Mouse (Mus musculus): Measurements from ENCODE around the gene Pam16. TPM values are rescaled to one million over a fixed set of nuclear protein-coding genes. Genes with fewer than 3 reads are reported as not detected.

The Pam16 gene
- polyA plus RNA-seq, 1 experiment from 2014 or later = 114 TPM

DNA sequence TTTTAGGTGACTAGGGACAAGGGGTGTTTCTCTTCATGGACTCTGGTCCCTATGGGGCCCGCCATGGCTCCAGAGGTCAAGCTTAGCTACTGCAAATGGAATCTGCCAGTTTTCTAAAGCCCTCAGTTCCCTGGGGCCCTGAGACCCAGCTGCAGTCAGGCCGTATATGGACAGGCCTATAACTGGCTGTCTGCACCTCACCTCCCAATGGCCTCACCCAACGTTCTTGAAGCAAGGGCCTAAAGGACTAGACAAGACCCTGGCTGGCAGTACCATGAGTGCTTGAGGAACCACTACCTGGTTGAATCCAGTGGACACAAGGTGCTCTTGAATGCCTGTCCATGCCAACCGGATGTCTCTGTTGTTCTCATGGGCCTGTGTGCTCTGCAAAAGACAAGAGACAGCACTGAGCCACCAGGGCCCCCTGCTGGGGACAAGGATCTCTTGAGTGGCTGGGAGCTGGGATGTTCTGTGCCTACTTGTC, 30.5 kb upstream of the Pam16 start:
- ATAC-seq (ENCODE audit: low FRiP score) = no peak
- no peak overlapping the region for H3K9ac ChIP-seq
- H3K27ac ChIP-seq = 0 out of 2 replicates have a peak overlapping the region, but pooled peaks have one; percentile 9
- H3K36me3 ChIP-seq (replicated peaks) = peaks cover 15% of the 10 kb centered on the region
- no peaks in the 10 kb centered on the region for H3K27me3 ChIP-seq
- WGBS = 76% methylated on average over 4 of the region's 4 CpGs
- H3K9me3 ChIP-seq = no peaks in the 10 kb centered on the region
- no peak overlapping the region for H3K4me2 ChIP-seq
- H3K4me1 ChIP-seq = peaks cover 31% of the 10 kb centered on the region
- no peak overlapping the region for H3K4me3 ChIP-seq (replicated peaks)

DNA sequence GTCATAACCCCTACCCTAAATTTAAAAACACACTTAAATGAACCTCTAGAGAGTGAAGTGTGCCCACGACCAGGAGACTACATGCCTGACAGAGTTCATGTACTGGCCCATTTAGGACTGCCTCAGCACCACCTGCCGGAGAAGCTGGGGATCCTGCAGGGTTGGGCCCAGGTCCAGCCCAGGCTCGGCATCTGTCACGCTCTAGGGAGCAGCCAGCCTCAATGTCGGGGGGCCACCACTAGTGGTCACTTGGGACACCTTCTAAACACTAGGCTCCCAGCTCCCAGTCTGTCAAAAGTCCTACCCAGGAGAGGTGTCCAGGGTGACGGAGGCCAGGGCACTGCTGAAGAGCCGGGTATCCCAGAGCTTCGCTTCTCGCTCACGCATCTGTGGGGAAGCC, 29.9 kb upstream of the Pam16 start:
- H3K4me1 ChIP-seq = peaks cover 31% of the 10 kb centered on the region

DNA sequence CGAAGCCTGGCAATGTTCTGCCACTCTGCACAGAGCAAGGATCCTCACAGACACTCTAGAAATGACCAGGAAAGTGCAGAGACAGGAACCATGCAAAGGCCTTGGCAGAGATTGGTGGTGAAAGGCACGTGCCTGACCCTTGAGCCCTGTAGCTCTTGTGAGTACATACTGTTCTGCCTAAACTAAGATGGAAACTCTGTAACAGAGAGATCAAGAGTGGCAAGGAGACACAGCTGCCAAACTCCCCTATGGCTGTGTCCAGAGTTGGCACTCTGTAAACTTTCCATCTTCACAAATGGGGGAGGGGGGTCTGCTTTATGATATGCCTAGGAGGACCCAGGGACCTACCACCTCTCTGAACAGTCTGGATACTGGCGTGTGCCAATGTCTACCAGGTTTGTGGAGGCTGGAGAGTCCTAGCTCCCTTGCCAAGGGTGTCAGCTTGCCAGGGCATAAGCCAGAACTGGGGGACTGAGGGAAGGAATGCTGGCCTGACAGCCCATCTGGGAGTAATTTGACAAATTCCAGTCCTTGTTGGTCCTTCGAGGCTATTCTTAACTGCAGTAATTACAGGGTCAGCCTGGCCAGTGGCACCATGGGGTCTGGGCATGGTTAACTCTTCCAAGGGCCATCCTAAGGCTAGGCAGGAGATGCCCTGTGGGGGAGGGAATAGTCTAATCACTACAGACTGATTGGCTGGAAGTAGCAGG, 28.1 kb upstream of the Pam16 start:
- Histone ChIP-seq H3K9me3 (no peaks in the 10 kb centered on the region), H3K27me3 (no peaks in the 10 kb centered on the region), H3K4me1 (peaks cover 21% of the 10 kb centered on the region), H3K27ac (0 out of 2 replicates have a peak overlapping the region, but pooled peaks have one; percentile 10), H3K4me2 (no peak overlapping the region), H3K9ac (no peak overlapping the region), H3K36me3 (replicated peaks) (peaks cover 28% of the 10 kb centered on the region), H3K4me3 (replicated peaks) (no peak overlapping the region)
- ATAC-seq (ENCODE audit: low FRiP score) = no peak
- 84% methylated on average over 4 of the region's 4 CpGs for WGBS

More for the DNA sequence above, 29.9 kb upstream of the Pam16 start:
- Histone ChIP-seq H3K9me3 (no peaks in the 10 kb centered on the region), H3K4me3 (replicated peaks) (no peak overlapping the region), H3K27me3 (no peaks in the 10 kb centered on the region), H3K36me3 (replicated peaks) (peaks cover 17% of the 10 kb centered on the region), H3K4me2 (no peak overlapping the region), H3K9ac (no peak overlapping the region), H3K27ac (no peak overlapping the region)
- WGBS = 89% methylated on average over 10 of the region's 10 CpGs
- no peak for ATAC-seq (ENCODE audit: low FRiP score)

DNA sequence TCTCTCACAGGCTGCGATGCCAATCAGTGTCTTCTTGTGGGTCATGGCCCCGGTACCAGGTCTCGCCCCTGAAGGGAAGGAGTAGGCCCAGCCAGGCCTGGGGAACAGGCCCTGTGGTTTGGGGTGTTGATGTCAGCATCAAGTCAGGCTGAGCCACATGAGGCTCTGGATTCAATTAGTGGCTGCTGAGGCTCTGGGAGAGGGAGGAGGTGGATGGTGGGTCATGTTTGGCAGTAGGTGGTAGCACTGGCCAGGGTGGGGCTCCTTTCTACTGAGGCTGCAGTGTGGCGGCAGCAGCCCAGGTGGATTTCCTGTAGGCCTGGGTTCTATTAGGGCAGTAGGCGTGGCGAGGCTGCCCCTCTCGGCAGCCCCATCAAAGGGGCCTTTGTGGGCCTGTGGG, 26.8 kb upstream of the Pam16 start:
- Histone ChIP-seq H3K4me3 (replicated peaks) (no peak overlapping the region), H3K36me3 (replicated peaks) (peaks cover 28% of the 10 kb centered on the region), H3K4me1 (peaks cover 24% of the 10 kb centered on the region), H3K27ac (0 out of 2 replicates have a peak overlapping the region, but pooled peaks have one; percentile 10), H3K4me2 (no peak overlapping the region), H3K9me3 (no peaks in the 10 kb centered on the region), H3K27me3 (no peaks in the 10 kb centered on the region), H3K9ac (no peak overlapping the region)
- ATAC-seq (ENCODE audit: low FRiP score) = no peak
- whole genome bisulfite sequencing = 69% methylated on average over 7 of the region's 7 CpGs

DNA sequence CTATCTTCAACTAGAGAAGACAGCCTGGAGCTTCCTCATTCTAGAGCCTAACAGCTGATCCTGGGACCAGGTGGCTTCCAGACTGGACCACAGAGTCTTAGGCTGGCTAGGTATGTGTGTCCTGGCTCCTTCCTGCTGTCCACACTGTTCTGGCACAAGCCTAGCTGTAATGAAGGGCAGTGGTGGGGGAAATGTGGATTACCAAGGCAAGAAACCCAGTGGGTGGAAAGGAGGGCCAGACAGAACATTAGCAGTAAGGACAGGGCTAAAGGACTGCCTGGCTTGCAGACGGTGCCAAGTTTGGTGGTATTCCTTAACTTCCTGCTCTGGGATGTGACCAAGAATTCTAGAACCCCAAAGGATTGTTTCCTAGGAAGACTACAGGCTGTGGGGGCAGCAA, 26.3 kb upstream of the Pam16 start:
- Histone ChIP-seq H3K9ac (no peak overlapping the region), H3K4me1 (peaks cover 18% of the 10 kb centered on the region), H3K9me3 (no peaks in the 10 kb centered on the region), H3K27ac (no peak overlapping the region), H3K4me3 (replicated peaks) (no peak overlapping the region), H3K4me2 (no peak overlapping the region), H3K27me3 (no peaks in the 10 kb centered on the region), H3K36me3 (replicated peaks) (peaks cover 28% of the 10 kb centered on the region)
- ATAC-seq (ENCODE audit: low FRiP score) = no peak
- 96% methylated on average over 1 of the region's 1 CpGs for WGBS

DNA sequence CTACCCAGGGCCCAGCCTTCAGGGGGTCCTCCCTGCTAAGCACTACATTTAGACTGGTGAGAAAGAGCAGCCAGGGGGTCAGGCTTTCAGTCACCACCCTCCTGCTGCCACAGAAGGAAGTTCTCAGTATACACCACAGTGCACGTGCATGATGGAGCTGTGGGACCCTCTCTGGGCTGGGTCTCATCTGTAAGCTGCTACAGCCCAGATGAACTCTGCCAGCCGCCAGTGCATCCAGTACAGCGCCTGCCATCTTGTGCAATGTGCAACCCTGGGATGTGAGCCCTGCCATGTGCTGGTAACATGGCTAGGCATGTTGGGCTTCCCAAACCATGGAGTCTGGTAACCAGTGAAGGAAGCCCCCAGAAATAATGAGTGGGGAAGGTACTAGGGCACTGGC, 25.4 kb upstream of the Pam16 start:
- Histone ChIP-seq H3K4me1 (peaks cover 9% of the 10 kb centered on the region), H3K4me2 (no peak overlapping the region), H3K36me3 (replicated peaks) (peaks cover 28% of the 10 kb centered on the region), H3K27me3 (no peaks in the 10 kb centered on the region), H3K4me3 (replicated peaks) (no peak overlapping the region), H3K27ac (no peak overlapping the region), H3K9me3 (no peaks in the 10 kb centered on the region), H3K9ac (no peak overlapping the region)
- 81% methylated on average over 3 of the region's 3 CpGs for WGBS
- ATAC-seq (ENCODE audit: low FRiP score) = no peak

DNA sequence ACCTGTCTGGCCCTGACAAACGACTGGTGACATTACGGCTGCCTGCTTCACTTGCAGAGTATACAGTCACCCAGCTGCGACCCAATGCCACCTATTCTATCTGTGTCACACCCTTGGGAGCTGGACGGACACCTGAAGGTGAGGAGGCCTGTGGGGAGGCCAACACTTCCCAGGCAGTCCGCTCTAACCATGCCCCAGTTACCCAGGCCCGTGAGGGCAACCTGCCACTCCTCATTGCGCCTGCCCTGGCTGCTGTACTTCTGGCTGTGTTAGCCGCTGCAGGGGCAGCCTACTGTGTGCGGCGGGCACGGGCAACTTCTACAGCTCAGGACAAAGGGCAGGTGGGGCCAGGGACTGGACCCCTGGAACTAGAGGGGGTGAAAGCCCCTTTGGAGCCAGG, 24.9 kb upstream of the Pam16 start:
- peaks cover 8% of the 10 kb centered on the region; the same call in 1 of the 2 replicates for H3K4me1 ChIP-seq
- ATAC-seq (ENCODE audit: low FRiP score) = no peak
- no peak overlapping the region for H3K4me2 ChIP-seq
- peaks cover 28% of the 10 kb centered on the region for H3K36me3 ChIP-seq (replicated peaks)
- H3K9me3 ChIP-seq = no peaks in the 10 kb centered on the region
- H3K27me3 ChIP-seq = no peaks in the 10 kb centered on the region
- 91% methylated on average over 11 of the region's 11 CpGs for WGBS
- H3K4me3 ChIP-seq (replicated peaks) = no peak overlapping the region; the same call in 1 of the 2 replicates
- no peak overlapping the region for H3K9ac ChIP-seq
- no peak overlapping the region for H3K27ac ChIP-seq

DNA sequence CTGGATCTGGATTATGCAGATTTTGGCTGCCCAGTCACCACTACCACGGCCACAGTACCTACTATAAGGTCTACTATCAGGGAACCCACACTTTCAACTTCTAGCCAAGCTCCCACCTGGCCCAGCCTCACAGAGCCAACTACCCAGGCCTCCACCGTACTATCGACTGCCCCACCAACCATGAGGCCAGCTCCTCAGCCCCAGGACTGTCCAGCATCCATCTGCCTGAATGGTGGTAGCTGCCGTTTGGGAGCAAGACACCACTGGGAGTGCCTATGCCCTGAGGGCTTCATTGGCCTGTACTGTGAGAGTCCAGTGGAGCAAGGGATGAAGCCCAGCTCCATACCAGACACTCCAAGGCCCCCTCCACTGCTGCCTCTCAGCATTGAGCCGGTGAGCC, 24.4 kb upstream of the Pam16 start:
- Histone ChIP-seq H3K9me3 (no peaks in the 10 kb centered on the region), H3K36me3 (replicated peaks) (peaks cover 28% of the 10 kb centered on the region), H3K27me3 (no peaks in the 10 kb centered on the region), H3K27ac (no peak overlapping the region), H3K9ac (no peak overlapping the region), H3K4me2 (no peak overlapping the region), H3K4me1 (peaks cover 8% of the 10 kb centered on the region; the same call in 1 of the 2 replicates), H3K4me3 (replicated peaks) (no peak overlapping the region; the same call in 1 of the 2 replicates)
- WGBS = 87% methylated on average over 5 of the region's 5 CpGs
- no peak for ATAC-seq (ENCODE audit: low FRiP score)

DNA sequence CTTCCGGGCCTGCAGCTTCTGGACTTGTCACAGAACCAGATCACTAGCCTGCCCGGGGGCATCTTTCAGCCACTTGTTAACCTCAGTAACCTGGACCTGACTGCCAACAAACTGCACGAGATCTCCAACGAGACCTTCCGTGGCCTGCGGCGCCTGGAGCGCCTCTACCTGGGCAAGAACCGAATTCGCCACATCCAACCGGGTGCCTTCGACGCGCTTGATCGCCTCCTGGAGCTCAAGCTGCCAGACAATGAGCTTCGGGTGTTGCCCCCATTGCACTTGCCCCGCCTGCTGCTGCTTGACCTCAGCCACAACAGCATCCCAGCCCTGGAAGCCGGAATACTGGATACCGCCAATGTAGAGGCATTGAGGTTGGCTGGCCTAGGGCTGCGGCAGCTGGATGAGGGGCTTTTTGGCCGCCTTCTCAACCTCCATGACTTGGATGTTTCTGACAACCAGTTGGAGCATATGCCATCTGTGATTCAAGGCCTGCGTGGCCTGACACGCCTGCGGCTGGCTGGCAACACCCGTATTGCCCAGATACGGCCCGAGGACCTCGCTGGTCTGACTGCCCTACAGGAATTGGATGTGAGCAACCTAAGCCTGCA, 23.7 kb upstream of the Pam16 start:
- Histone ChIP-seq H3K9me3 (no peaks in the 10 kb centered on the region), H3K27me3 (no peaks in the 10 kb centered on the region), H3K4me3 (replicated peaks) (no peak overlapping the region), H3K9ac (no peak overlapping the region), H3K4me2 (no peak overlapping the region), H3K4me1 (peaks cover 13% of the 10 kb centered on the region; the same call in 1 of the 2 replicates), H3K36me3 (replicated peaks) (peaks cover 28% of the 10 kb centered on the region), H3K27ac (no peak overlapping the region)
- 86% methylated on average over 28 of the region's 28 CpGs for WGBS
- ATAC-seq (ENCODE audit: low FRiP score) = no peak

DNA sequence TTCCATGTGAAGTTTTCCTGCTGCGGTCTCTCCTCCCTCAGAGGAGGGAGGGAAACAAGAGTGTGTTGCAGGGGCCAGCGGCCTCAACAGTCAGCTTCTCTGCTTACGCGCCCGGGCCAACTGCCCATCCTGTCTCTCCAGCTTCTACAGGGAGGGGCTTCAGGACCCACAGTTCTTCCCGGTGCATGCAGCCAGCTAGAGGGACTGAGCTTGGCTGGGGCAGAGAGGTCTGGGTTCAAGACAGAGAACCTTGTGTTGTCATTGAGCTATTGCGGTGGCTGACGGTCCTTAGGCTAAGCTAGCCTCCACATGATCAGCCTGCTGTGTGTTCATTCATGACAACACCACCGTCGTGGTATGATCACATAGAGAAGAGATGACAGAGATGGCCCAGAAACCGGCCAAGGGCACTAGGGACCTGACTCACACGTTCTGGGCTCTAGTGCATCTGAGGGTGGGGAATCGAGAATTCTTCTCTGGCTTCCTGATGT, 22.9 kb upstream of the Pam16 start:
- no peak overlapping the region for H3K27ac ChIP-seq
- H3K4me2 ChIP-seq = no peak overlapping the region
- H3K27me3 ChIP-seq = no peaks in the 10 kb centered on the region
- H3K9me3 ChIP-seq = no peaks in the 10 kb centered on the region
- peaks cover 28% of the 10 kb centered on the region for H3K36me3 ChIP-seq (replicated peaks)
- 83% methylated on average over 13 of the region's 13 CpGs for WGBS
- H3K4me3 ChIP-seq (replicated peaks) = no peak overlapping the region
- H3K9ac ChIP-seq = no peak overlapping the region
- no peak for ATAC-seq (ENCODE audit: low FRiP score)
- H3K4me1 ChIP-seq = peaks cover 20% of the 10 kb centered on the region

DNA sequence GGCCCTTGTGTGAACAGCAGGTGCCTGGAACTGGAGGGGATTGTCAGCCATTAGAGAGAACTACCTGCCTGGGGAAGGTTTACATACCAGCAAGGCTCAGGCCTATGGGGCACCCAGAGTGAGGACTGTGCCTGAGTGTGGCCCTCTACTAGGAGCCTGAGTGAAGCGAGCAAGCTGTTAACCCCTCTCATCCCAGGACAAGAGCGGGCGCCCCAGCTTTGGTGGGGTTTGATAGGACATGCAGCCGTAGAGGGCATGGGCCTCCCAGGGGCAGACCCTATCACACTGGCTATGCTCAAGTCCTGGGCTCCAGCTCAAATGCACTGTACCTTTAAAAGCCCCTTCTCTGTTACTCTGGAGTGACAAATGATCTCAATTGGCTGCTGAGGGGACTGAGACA, 22.0 kb upstream of the Pam16 start:
- H3K4me1 ChIP-seq = peaks cover 26% of the 10 kb centered on the region
- peaks cover 19% of the 10 kb centered on the region for H3K36me3 ChIP-seq (replicated peaks)
- no peak overlapping the region for H3K4me2 ChIP-seq
- 82% methylated on average over 4 of the region's 4 CpGs for WGBS
- no peak overlapping the region for H3K4me3 ChIP-seq (replicated peaks)
- H3K9ac ChIP-seq = no peak overlapping the region
- H3K27ac ChIP-seq = no peak overlapping the region
- no peaks in the 10 kb centered on the region for H3K9me3 ChIP-seq
- ATAC-seq (ENCODE audit: low FRiP score) = no peak
- H3K27me3 ChIP-seq = no peaks in the 10 kb centered on the region

DNA sequence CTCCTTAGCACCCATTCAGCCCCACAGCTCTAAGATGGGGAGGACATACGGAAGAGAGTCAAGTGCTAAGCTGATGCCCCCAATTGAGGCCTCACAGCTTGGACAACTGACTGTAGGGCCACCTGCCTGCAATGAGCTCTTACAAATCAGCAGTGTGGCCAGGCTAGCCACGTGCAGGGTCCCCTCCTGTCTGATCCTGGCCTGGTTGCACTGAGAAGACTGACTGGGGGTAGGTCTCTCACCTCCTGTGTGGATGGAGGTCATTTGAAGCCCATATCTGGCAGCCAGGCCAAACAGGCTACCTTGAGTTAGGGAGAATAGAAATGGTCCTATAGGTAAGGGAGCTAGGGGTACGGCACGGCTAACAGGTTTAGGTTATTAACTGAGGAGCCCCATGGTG, 21.1 kb upstream of the Pam16 start:
- H3K9me3 ChIP-seq = no peaks in the 10 kb centered on the region
- no peak overlapping the region for H3K4me3 ChIP-seq (replicated peaks)
- H3K9ac ChIP-seq = no peak overlapping the region
- ATAC-seq (ENCODE audit: low FRiP score) = no peak
- H3K4me1 ChIP-seq = peaks cover 34% of the 10 kb centered on the region
- H3K27ac ChIP-seq = no peak overlapping the region
- 0 out of 2 replicates have a peak, but pooled peaks cover 5% of the 10 kb centered on the region for H3K27me3 ChIP-seq
- H3K36me3 ChIP-seq (replicated peaks) = peaks cover 14% of the 10 kb centered on the region
- no peak overlapping the region for H3K4me2 ChIP-seq
- 84% methylated on average over 4 of the region's 4 CpGs for WGBS

All from forebrain, embryonic 12.5 days (tissue).